Mouse (Mus musculus) erythroblast, embryonic 14.5 days (primary cell): ENCODE data around the gene Mboat7.

ENCODE experiments used
- GATA1 ChIP-seq: IDR thresholded peaks from 2 replicates; pipeline ENCODE4 v1.6.1; 2012; ENCODE audit warnings: low read length, inconsistent platforms, mixed read lengths
- TAL1 ChIP-seq: IDR thresholded peaks from 3 replicates; pipeline ENCODE4 v1.6.1; 2012; ENCODE audit warnings: low read length, inconsistent platforms, mixed read lengths

- TF ChIP-seq GATA1 (no peak), TAL1 (no peak)
These were observed 18.7 kb downstream of the Mboat7 start for GRCm38 (mm10) chr7:3674507-3675227.
